Mouse (Mus musculus): ENCODE results near the gene Tmem80. TPM values are rescaled to one million over a fixed set of nuclear protein-coding genes. Genes with fewer than 3 reads are reported as not detected.

The Tmem80 gene
- polyA plus RNA-seq, 1 experiment from 2014 or later = 37.4 TPM

DNA sequence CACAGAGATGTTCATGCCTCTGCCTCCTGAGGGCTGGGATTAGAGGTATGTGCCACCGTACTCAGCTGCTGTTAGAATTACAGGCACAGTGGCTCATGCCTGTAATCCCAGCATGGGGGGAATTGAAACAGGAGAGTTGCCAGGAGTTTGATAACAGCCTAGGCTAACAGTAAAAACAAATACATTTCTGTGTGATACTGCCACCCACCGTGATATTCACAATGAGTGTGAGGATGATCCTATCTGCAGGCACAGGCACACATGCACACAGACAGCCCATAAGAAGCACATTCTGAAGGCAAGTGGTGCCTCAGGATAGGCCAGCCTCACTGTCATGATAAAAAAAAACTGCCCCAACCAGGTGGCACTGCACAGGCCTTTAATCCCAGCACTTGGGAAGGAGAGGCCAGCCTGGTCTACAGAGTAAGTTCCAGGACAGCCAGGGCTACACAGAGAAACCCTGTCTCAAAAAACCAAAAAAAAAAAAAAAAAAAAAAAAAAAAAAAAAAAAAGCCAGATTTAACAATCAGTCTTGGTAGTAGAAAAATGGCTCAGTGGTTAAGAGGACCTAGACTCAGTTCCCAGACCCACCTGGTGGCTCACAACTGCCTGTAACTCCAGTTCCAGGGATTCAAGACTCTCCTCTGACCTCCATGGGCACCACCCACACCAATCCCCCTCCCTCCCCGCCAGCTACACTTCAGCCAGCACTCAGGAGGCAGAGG lies 29.5 kb upstream of the Tmem80 start:
- Histone ChIP-seq H3K9ac (no peak overlapping the region), H3K9me3 (replicated peaks) (no peaks in the 10 kb centered on the region), H3K4me2 (no peak overlapping the region), H3K36me3 (peaks cover 50% of the 10 kb centered on the region), H3K27me3 (replicated peaks) (peaks cover 33% of the 10 kb centered on the region), H3K27ac (ENCODE audit: poor library complexity, severe bottlenecking) (no peak overlapping the region), H3K4me3 (no peak overlapping the region), H3K4me1 (replicated peaks) (peaks cover 19% of the 10 kb centered on the region)
- ATAC-seq (ENCODE audit: insufficient number of reproducible peaks, low FRiP score) = no peak
- 64% methylated on average over 3 of the region's 3 CpGs for WGBS

DNA sequence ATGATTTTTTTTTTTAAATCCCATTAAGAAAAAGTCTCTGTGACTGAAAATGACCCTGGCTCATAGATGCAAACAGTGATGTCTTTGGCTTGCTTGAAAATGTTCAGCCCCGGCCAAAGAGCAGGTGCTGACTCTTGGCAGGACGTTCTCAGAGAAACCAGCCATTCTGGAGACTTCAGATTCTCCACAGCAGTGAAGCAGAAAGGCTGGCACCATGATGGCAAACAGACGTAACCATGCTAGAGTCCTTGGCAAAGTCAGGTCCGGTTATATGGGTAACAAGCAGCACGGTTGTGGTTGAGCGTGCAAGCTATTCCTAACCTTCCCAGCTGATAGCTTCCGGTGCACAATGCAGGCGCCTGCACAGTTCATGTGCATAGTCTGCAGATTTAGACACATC lies 28.4 kb upstream of the Tmem80 start:
- Histone ChIP-seq H3K4me1 (replicated peaks) (peaks cover 9% of the 10 kb centered on the region), H3K27ac (ENCODE audit: poor library complexity, severe bottlenecking) (no peak overlapping the region), H3K4me3 (no peak overlapping the region), H3K4me2 (no peak overlapping the region), H3K27me3 (replicated peaks) (peaks cover 22% of the 10 kb centered on the region), H3K9ac (no peak overlapping the region), H3K36me3 (peaks cover 60% of the 10 kb centered on the region), H3K9me3 (replicated peaks) (no peaks in the 10 kb centered on the region)
- no peak for ATAC-seq (ENCODE audit: insufficient number of reproducible peaks, low FRiP score)
- 93% methylated on average over 8 of the region's 8 CpGs for WGBS

DNA sequence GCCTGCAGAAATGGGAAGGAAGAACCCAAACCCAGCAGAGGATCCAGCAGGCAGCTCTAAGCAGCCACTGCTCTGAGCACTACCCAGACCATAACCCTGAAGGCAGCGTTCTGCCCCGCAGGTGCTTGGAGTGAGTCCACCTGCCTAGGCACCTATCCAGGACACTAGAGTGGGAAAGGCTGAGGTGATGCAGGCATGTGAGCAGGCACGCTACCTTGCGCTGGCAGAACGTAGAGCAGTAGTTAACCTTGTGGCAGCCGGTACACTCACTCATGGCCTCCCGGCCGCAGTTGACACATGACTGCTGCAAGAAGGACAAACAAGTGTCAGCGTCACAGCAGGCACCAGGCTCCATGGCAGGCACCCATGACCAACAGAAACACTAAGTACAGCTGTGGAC lies 26.2 kb upstream of the Tmem80 start:
- Histone ChIP-seq H3K4me2 (no peak overlapping the region), H3K27ac (ENCODE audit: poor library complexity, severe bottlenecking) (no peak overlapping the region), H3K9ac (no peak overlapping the region), H3K27me3 (replicated peaks) (peaks cover under 1% of the 10 kb centered on the region; the same call in 1 of the 2 replicates), H3K9me3 (replicated peaks) (no peaks in the 10 kb centered on the region), H3K36me3 (peaks cover 81% of the 10 kb centered on the region), H3K4me3 (no peak overlapping the region), H3K4me1 (replicated peaks) (no peaks in the 10 kb centered on the region)
- WGBS = 91% methylated on average over 9 of the region's 9 CpGs
- no peak for ATAC-seq (ENCODE audit: insufficient number of reproducible peaks, low FRiP score)

DNA sequence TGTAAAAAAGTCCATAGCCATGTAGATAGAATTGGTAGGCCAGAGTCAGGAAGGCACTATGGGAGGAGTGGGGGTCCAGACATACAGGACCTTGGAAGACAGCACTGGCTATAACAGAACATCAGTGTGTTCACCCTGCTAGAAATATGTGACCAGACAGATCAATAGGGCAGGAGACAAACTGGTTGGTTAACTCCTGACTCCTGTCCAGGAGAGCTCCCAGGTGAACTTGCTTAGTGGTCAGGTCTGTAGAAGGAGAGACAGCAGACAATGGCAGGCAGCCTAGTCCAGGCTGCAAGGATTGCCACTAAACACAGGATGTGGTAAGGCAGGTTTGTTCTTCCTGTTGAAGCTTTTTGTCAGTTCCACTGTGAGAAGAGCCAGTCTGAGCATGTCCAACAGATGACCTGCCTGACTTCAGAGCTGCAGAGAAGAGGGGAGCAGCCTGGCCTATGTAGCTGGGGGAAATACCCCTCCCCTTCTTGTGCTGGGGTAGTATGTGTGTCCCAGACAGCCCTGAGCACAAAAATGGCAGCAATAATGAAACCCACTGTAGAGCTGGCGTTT lies 24.8 kb upstream of the Tmem80 start:
- no peaks in the 10 kb centered on the region for H3K4me1 ChIP-seq (replicated peaks)
- H3K27ac ChIP-seq (ENCODE audit: poor library complexity, severe bottlenecking) = no peak overlapping the region
- H3K9ac ChIP-seq = no peak overlapping the region
- no peaks in the 10 kb centered on the region for H3K9me3 ChIP-seq (replicated peaks)
- no peak overlapping the region for H3K4me2 ChIP-seq
- H3K36me3 ChIP-seq = peaks cover 82% of the 10 kb centered on the region
- no peak for ATAC-seq (ENCODE audit: insufficient number of reproducible peaks, low FRiP score)
- no peaks in the 10 kb centered on the region for H3K27me3 ChIP-seq (replicated peaks)
- H3K4me3 ChIP-seq = no peak overlapping the region
- 95% methylated on average over 1 of the region's 1 CpGs for WGBS

DNA sequence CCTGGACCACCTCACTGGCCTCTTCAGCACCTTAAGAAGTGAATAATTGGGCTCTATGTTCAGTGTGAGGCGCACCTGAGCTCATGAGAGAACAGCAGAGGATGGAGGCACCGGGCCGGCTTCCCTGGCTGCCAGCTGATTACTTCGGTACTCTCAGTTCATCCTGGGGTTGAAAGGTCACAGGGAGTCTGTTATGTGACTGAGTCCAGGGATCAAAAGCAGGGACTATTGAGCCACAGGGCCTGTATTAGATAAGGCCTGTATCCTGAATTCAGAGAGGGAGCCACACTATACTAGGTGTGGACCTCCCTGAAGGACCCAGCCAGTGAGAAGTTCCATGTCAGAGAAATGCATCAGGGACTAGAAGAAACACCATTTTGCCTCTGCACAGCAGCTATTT lies 23.0 kb upstream of the Tmem80 start:
- WGBS = 89% methylated on average over 4 of the region's 4 CpGs
- H3K36me3 ChIP-seq = peaks cover 90% of the 10 kb centered on the region
- no peaks in the 10 kb centered on the region for H3K27me3 ChIP-seq (replicated peaks)

DNA sequence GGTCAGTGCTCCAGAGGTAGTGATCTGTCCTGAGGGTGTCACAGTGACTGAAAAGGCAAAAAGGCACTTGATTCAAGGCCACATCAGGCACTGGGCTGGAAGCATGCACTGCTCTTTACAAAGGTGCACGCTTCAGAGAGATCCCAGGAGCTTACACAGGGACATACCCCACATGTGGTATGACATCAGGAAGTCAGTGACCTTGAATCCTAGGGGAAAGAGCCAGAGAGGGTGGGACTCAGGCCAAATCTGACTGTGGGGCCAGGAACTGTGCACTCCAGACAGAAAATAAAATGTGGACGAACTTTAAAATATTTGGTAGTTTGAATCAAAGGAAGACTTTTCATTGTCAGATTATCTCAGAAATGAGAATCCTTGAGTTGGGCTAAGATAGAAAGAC lies 13.1 kb upstream of the Tmem80 start:
- no peak overlapping the region for H3K9ac ChIP-seq
- no peaks in the 10 kb centered on the region for H3K9me3 ChIP-seq (replicated peaks)
- no peaks in the 10 kb centered on the region for H3K4me1 ChIP-seq (replicated peaks)
- no peak overlapping the region for H3K27ac ChIP-seq (ENCODE audit: poor library complexity, severe bottlenecking)
- no peak overlapping the region for H3K4me3 ChIP-seq
- no peak for ATAC-seq (ENCODE audit: insufficient number of reproducible peaks, low FRiP score)
- H3K27me3 ChIP-seq (replicated peaks) = no peaks in the 10 kb centered on the region
- H3K36me3 ChIP-seq = peaks cover 95% of the 10 kb centered on the region
- 87% methylated on average over 2 of the region's 2 CpGs for WGBS
- no peak overlapping the region for H3K4me2 ChIP-seq

More for the DNA sequence above, 23.0 kb upstream of the Tmem80 start:
- Histone ChIP-seq H3K4me3 (no peak overlapping the region), H3K9ac (no peak overlapping the region), H3K9me3 (replicated peaks) (no peaks in the 10 kb centered on the region), H3K4me1 (replicated peaks) (no peaks in the 10 kb centered on the region), H3K4me2 (no peak overlapping the region), H3K27ac (ENCODE audit: poor library complexity, severe bottlenecking) (no peak overlapping the region)
- ATAC-seq (ENCODE audit: insufficient number of reproducible peaks, low FRiP score) = no peak

DNA sequence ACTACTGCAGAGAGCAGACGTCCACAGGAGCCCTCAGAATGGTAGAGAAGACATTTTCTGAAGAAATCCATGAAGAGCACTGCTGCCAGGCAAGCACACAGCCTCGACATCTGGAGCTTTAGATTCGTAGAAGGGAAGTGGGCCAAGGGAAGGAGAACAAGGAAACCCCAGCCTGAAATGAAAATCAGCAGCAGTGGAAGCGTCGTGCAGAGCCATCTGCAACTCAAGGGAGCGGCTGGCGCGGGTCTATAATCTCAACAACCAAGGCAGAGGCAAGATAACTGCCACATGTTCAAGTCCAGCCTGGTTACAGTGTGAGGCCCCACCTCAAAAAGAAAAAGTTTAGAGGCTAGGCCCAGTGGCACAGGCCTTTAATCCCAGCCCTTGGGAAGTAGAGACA lies 12.5 kb upstream of the Tmem80 start:
- Histone ChIP-seq H3K4me3 (no peak overlapping the region), H3K4me1 (replicated peaks) (no peaks in the 10 kb centered on the region), H3K9me3 (replicated peaks) (no peaks in the 10 kb centered on the region), H3K27me3 (replicated peaks) (no peaks in the 10 kb centered on the region), H3K36me3 (peaks cover 91% of the 10 kb centered on the region), H3K9ac (no peak overlapping the region), H3K27ac (ENCODE audit: poor library complexity, severe bottlenecking) (no peak overlapping the region), H3K4me2 (no peak overlapping the region)
- WGBS = 79% methylated on average over 8 of the region's 8 CpGs
- no peak for ATAC-seq (ENCODE audit: insufficient number of reproducible peaks, low FRiP score)

DNA sequence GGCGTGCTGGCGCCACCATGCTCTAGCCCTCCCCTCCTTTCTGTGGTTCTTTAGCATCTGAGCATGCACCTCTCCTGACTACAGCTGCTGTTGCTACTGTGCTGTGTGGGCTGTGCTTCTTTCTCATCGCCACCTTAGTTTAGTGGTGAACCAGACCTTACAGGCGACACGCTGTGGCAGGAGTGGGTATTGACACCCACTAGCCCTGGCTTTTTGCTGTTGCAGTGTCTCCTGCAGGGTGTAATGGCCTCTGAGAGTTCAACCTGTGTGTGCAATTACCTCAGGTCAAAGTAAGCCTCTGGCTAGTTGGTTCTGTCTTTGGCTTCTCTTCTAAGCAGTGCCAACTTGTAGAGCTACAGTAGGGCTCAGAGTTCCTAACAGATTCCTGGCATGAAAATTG lies 11.6 kb upstream of the Tmem80 start:
- Histone ChIP-seq H3K27ac (ENCODE audit: poor library complexity, severe bottlenecking) (no peak overlapping the region), H3K9ac (no peak overlapping the region), H3K4me1 (replicated peaks) (no peaks in the 10 kb centered on the region), H3K36me3 (peaks cover 90% of the 10 kb centered on the region), H3K4me3 (no peak overlapping the region), H3K4me2 (no peak overlapping the region), H3K27me3 (replicated peaks) (no peaks in the 10 kb centered on the region), H3K9me3 (replicated peaks) (no peaks in the 10 kb centered on the region)
- WGBS = 82% methylated on average over 5 of the region's 5 CpGs
- no peak for ATAC-seq (ENCODE audit: insufficient number of reproducible peaks, low FRiP score)

DNA sequence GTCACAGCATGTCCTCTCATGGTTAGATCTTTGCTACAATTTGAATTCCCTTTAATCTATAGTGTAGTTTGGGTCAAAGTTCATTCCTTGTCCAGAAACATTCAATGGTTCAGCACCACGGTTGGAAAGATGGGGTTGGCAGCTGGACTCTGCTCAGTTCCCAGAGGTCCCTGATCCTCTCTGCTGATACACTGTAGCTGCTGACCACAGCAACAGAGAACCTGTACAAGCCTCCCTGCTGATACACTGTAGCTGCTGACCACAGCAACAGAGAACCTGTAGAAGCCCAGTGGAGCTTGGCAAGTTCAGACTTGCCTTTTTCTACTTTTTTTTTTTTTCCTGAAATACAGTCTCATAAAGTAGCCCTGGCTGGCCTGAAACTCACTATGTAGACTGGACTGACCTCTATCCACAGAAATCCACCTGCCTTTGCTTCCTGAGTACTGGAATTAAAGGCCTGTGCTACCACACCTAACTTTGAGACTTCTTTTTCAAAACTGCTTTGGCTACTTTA lies 9.9 kb upstream of the Tmem80 start:
- H3K4me3 ChIP-seq = no peak overlapping the region
- 71% methylated on average over 1 of the region's 1 CpGs for WGBS
- H3K27me3 ChIP-seq (replicated peaks) = no peaks in the 10 kb centered on the region
- no peak overlapping the region for H3K27ac ChIP-seq (ENCODE audit: poor library complexity, severe bottlenecking)
- no peak for ATAC-seq (ENCODE audit: insufficient number of reproducible peaks, low FRiP score)
- H3K9ac ChIP-seq = no peak overlapping the region
- peaks cover 91% of the 10 kb centered on the region for H3K36me3 ChIP-seq
- H3K4me2 ChIP-seq = no peak overlapping the region
- H3K9me3 ChIP-seq (replicated peaks) = no peaks in the 10 kb centered on the region
- no peaks in the 10 kb centered on the region for H3K4me1 ChIP-seq (replicated peaks)

DNA sequence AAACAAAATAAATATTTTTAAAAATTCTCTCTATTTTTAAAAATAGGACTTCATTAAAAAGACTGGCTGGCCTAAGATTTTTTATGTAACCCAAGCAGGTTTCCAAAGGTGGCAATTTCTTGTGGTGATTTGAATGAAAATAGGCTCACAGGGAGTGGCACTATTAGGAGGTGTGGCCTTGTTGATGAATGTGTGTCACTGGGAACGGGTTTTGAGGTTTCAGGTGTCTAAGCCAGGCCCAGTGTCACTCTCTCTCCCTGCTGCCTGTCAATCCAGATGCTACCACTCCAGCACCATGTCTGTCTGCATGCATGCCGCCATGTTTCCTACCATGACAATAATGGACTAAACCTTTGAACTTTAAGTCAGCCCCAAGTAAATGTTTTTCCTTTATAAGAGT lies 8.1 kb upstream of the Tmem80 start:
- ATAC-seq (ENCODE audit: insufficient number of reproducible peaks, low FRiP score) = no peak
- H3K4me1 ChIP-seq (replicated peaks) = no peaks in the 10 kb centered on the region
- H3K27ac ChIP-seq (ENCODE audit: poor library complexity, severe bottlenecking) = no peak overlapping the region
- no peak overlapping the region for H3K4me2 ChIP-seq
- no peak overlapping the region for H3K9ac ChIP-seq
- H3K27me3 ChIP-seq (replicated peaks) = no peaks in the 10 kb centered on the region
- 84% methylated on average over 2 of the region's 2 CpGs for WGBS
- H3K36me3 ChIP-seq = peaks cover 91% of the 10 kb centered on the region
- H3K4me3 ChIP-seq = no peak overlapping the region
- H3K9me3 ChIP-seq (replicated peaks) = no peaks in the 10 kb centered on the region

DNA sequence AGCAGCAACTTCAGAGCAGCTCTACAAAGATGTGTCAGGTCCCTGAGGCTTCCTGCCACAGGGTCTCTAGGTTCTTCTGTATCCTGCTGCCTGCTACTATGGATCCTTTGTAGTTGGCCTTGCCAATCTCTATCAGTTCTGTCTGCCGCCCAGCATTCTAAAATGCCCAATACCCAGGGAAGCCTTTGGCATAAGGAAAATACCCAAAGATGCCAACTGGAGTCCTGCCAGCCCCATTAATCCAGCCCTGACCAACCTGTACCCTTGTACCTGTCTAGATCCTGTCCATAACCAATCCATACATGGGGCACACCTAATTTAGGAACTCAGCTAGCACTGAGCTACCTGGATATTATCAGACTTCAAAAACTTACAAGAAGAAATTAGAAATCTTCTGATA lies 2.9 kb upstream of the Tmem80 start:
- 81% methylated on average over 1 of the region's 1 CpGs for WGBS
- Histone ChIP-seq H3K27ac (ENCODE audit: poor library complexity, severe bottlenecking) (no peak overlapping the region), H3K4me3 (no peak overlapping the region), H3K9me3 (replicated peaks) (no peaks in the 10 kb centered on the region), H3K36me3 (peaks cover 42% of the 10 kb centered on the region), H3K9ac (no peak overlapping the region), H3K4me2 (no peak overlapping the region), H3K27me3 (replicated peaks) (no peaks in the 10 kb centered on the region), H3K4me1 (replicated peaks) (peaks cover 20% of the 10 kb centered on the region)
- no peak for ATAC-seq (ENCODE audit: insufficient number of reproducible peaks, low FRiP score)

Data from heart, embryonic 12.5 days (tissue).